Mouse (Mus musculus) MEL (cell line): ENCODE measurements around the gene Ccr1l1. TPM values are rescaled to one million over a fixed set of nuclear protein-coding genes. Genes with fewer than 3 reads are reported as not detected.

Experiments
- DNase-seq: peaks from one replicate; pipeline ENCODE4 v3.0.0; 2011; ENCODE audit warnings: low read depth, low spot score
- H3K27ac ChIP-seq: 2 replicates; pipeline ENCODE4 v1.5.1; 2012; ENCODE audit warnings: low read depth, mild to moderate bottlenecking, control low read depth, low read length, moderate library complexity; ENCODE audit not compliant: control insufficient read depth
- H3K27me3 ChIP-seq, 2 experiments: fragments of 150-350 bp in 1 of 2; sonication (generic) in 1 of 2; 2 replicates each; pipeline ENCODE4 v1.6.1; 2012; ENCODE audit warnings: low read length in 2 of 2, mild to moderate bottlenecking in 2 of 2, improper control_type of control experiment in 1 of 2, moderate library complexity in 1 of 2; ENCODE audit not compliant: insufficient read depth in 2 of 2, control insufficient read depth in 1 of 2
- H3K36me3 ChIP-seq, 2 experiments: 2 replicates each; pipeline ENCODE4 v1.6.1; 2012 to 2014; ENCODE audit warnings: low read length in 2 of 2, improper control_type of control experiment in 1 of 2, inconsistent platforms in 1 of 2, mild to moderate bottlenecking in 1 of 2; ENCODE audit not compliant: insufficient read depth in 2 of 2, control insufficient read depth in 1 of 2
- H3K4me1 ChIP-seq, 2 experiments: fragments of 150-350 bp in 1 of 2; sonication (generic) in 1 of 2; 2 replicates each; pipeline ENCODE4 v1.6.1; 2012; ENCODE audit warnings: low read length in 2 of 2, improper control_type of control experiment in 1 of 2, mild to moderate bottlenecking in 1 of 2; ENCODE audit not compliant: insufficient read depth in 2 of 2, control insufficient read depth in 1 of 2
- H3K4me3 ChIP-seq, 2 experiments: fragments of 150-350 bp in 1 of 2; sonication (generic) in 1 of 2; 2 replicates each; pipeline ENCODE4 v1.5.1; 2012; ENCODE audit warnings: low read depth in 2 of 2, low read length in 2 of 2, mild to moderate bottlenecking in 2 of 2, moderate library complexity in 2 of 2, control low read depth in 1 of 2, improper control_type of control experiment in 1 of 2; ENCODE audit not compliant: control insufficient read depth in 1 of 2, insufficient read depth in 1 of 2
- H3K79me2 ChIP-seq: 2 replicates; pipeline ENCODE4 v1.6.1; 2012; ENCODE audit warnings: mild to moderate bottlenecking, low read length, moderate library complexity; ENCODE audit not compliant: control insufficient read depth, poor library complexity, insufficient read depth
- H3K9ac ChIP-seq: 2 replicates; pipeline ENCODE4 v1.6.1; 2012; ENCODE audit warnings: low read depth, mild to moderate bottlenecking, control low read depth, low read length, moderate library complexity; ENCODE audit not compliant: control insufficient read depth, poor library complexity, severe bottlenecking
- H3K9me3 ChIP-seq: fragments of 150-350 bp; sonication (generic); replicated peaks from 2 replicates; pipeline ENCODE4 v1.6.1; 2012; ENCODE audit warnings: mild to moderate bottlenecking, low read length, improper control_type of control experiment, moderate library complexity; ENCODE audit not compliant: insufficient read depth
- EP300 ChIP-seq, 2 experiments: IDR thresholded peaks; 2 replicates each; pipeline ENCODE4 v1.6.1; 2011; ENCODE audit warnings: improper control_type of control experiment in 2 of 2, low read length in 2 of 2, low read depth in 1 of 2, mild to moderate bottlenecking in 1 of 2
- GABPA ChIP-seq: IDR thresholded peaks from 2 replicates; pipeline ENCODE4 v1.6.1; 2012; ENCODE audit warnings: low read depth, mild to moderate bottlenecking, inconsistent platforms, low read length, improper control_type of control experiment, moderate library complexity
- HCFC1 ChIP-seq: IDR thresholded peaks from 2 replicates; pipeline ENCODE4 v1.6.1; 2012; ENCODE audit warnings: low read depth, mild to moderate bottlenecking, inconsistent platforms, low read length, improper control_type of control experiment, moderate library complexity
- JUND ChIP-seq: IDR thresholded peaks from 2 replicates; pipeline ENCODE4 v1.6.1; 2011; ENCODE audit warnings: low read depth, mild to moderate bottlenecking, improper control_type of control experiment, low read length
- MAZ ChIP-seq: IDR thresholded peaks from 2 replicates; pipeline ENCODE4 v1.6.1; 2012; ENCODE audit warnings: low read depth, mild to moderate bottlenecking, inconsistent platforms, low read length, improper control_type of control experiment
- MEF2A ChIP-seq: IDR thresholded peaks from 2 replicates; pipeline ENCODE4 v1.6.1; 2014; ENCODE audit warnings: low read depth, mild to moderate bottlenecking, inconsistent platforms, low read length, improper control_type of control experiment; ENCODE audit not compliant: poor library complexity, insufficient replicate concordance, severe bottlenecking; ENCODE audit errors: extremely low read depth
- MXI1 ChIP-seq: IDR thresholded peaks from 2 replicates; pipeline ENCODE4 v1.6.1; 2011; ENCODE audit warnings: mild to moderate bottlenecking, low read depth, low read length, improper control_type of control experiment
- MYB ChIP-seq: IDR thresholded peaks from 2 replicates; pipeline ENCODE4 v1.6.1; 2011; ENCODE audit warnings: mild to moderate bottlenecking, low read depth, low read length, improper control_type of control experiment
- NELFE ChIP-seq: IDR thresholded peaks from 2 replicates; pipeline ENCODE4 v1.6.1; 2011; ENCODE audit warnings: low read depth, low read length, improper control_type of control experiment
- POLR2A ChIP-seq, 2 experiments: IDR thresholded peaks; 2 replicates each; pipeline ENCODE4 v1.6.1; 2011 to 2012; ENCODE audit warnings: low read length in 2 of 2, mild to moderate bottlenecking in 2 of 2, control low read depth in 1 of 2, improper control_type of control experiment in 1 of 2, low read depth in 1 of 2, moderate library complexity in 1 of 2; ENCODE audit not compliant: control insufficient read depth in 1 of 2, insufficient read depth in 1 of 2, poor library complexity in 1 of 2
- RCOR1 ChIP-seq: IDR thresholded peaks from 2 replicates; pipeline ENCODE4 v1.6.1; 2012; ENCODE audit warnings: low read depth, mild to moderate bottlenecking, inconsistent platforms, low read length, improper control_type of control experiment
- SIN3A ChIP-seq: IDR thresholded peaks from 2 replicates; pipeline ENCODE4 v1.6.1; 2012; ENCODE audit warnings: low read length, improper control_type of control experiment, inconsistent platforms
- SMC3 ChIP-seq: IDR thresholded peaks from 2 replicates; pipeline ENCODE4 v1.6.1; 2011; ENCODE audit warnings: low read depth, low read length, improper control_type of control experiment
- TBP ChIP-seq: IDR thresholded peaks from 2 replicates; pipeline ENCODE4 v1.8.0; 2011; ENCODE audit warnings: low read depth, low read length, improper control_type of control experiment
- TCF12 ChIP-seq: IDR thresholded peaks from 2 replicates; pipeline ENCODE4 v1.6.1; 2014; ENCODE audit warnings: low read depth, mild to moderate bottlenecking, inconsistent platforms, low read length, improper control_type of control experiment, moderate library complexity
- UBTF ChIP-seq: IDR thresholded peaks from 2 replicates; pipeline ENCODE4 v1.6.1; 2012; ENCODE audit warnings: low read depth, mild to moderate bottlenecking, inconsistent platforms, low read length, improper control_type of control experiment, moderate library complexity, borderline replicate concordance; ENCODE audit not compliant: insufficient read depth
- ZC3H11A ChIP-seq: IDR thresholded peaks from 2 replicates; pipeline ENCODE4 v1.6.1; 2012; ENCODE audit warnings: low read depth, mild to moderate bottlenecking, inconsistent platforms, low read length, improper control_type of control experiment
- polyA plus RNA-seq, 2 experiments: library from polyadenylated mRNA; stranded (reverse) in 1 of 2; unstranded in 1 of 2; fragments of >175 nt in 1 of 2; fragments of >200 nt in 1 of 2; gene quantifications; 2 replicates each; pipeline versions ENCODE4 v1.2.1 to v1.2.4; 2012; ENCODE audit warnings: low replicate concordance in 2 of 2, low read depth in 1 of 2; ENCODE audit not compliant: insufficient read length in 2 of 2, insufficient read depth in 1 of 2, missing spikeins in 1 of 2
- total RNA-seq: library from RNA; depleted of rRNA; stranded (reverse); fragments of 300-350 nt; gene quantifications from 2 replicates; pipeline ENCODE4 v1.2.3, GENCODE M21; 2012

Ccr1l1 gene
- total and polyA plus RNA-seq, 3 experiments: not detected

- Histone ChIP-seq H3K9me3 (no peaks in the 10 kb centered on the region), H3K27ac (no peak overlapping the region), H3K4me3 (no peak overlapping the region), H3K9ac (no peak overlapping the region), H3K36me3 (peaks cover 0 to 14% of the 10 kb centered on the region in 2 experiments; a peak in 2 of 4 replicates), H3K27me3 (no peaks in the 10 kb centered on the region), H3K79me2 (no peaks in the 10 kb centered on the region), H3K4me1 (peaks cover 6 to 8% of the 10 kb centered on the region in 2 experiments)
- DNase-seq: no peak
- TF ChIP-seq RCOR1 (no peak), JUND (no peak), ZC3H11A (no peak), EP300 (IDR thresholded peaks at IDR 0.05; ENCODE audit: low read depth in 1 of 2, low read length in 2 of 2) (no peak), HCFC1 (no peak), POLR2A (IDR thresholded peaks at IDR 0.05; ENCODE audit: control insufficient read depth in 1 of 2, insufficient read depth in 1 of 2, low read depth in 1 of 2, low read length in 2 of 2, poor library complexity in 1 of 2) (no peak), UBTF (no peak), MXI1 (no peak), SMC3 (no peak), NELFE (no peak), TCF12 (no peak), MAZ (no peak)
Measured at GRCm38 (mm10) chr9:123956892-123957291, 21.3 kb downstream of the Ccr1l1 start.

GRCm38 (mm10) chr9:123953551-123953950, 24.7 kb downstream of the Ccr1l1 start:
- Histone ChIP-seq H3K9me3 (no peaks in the 10 kb centered on the region), H3K27me3 (no peaks in the 10 kb centered on the region), H3K36me3 (peaks cover 0 to 20% of the 10 kb centered on the region in 2 experiments; a peak in 2 of 4 replicates), H3K4me3 (no peak overlapping the region), H3K9ac (no peak overlapping the region), H3K27ac (no peak overlapping the region), H3K79me2 (no peaks in the 10 kb centered on the region), H3K4me1 (peaks cover 3 to 14% of the 10 kb centered on the region in 2 experiments)
- no peak for DNase-seq
- TF ChIP-seq SMC3 (no peak), MEF2A (no peak), SIN3A (no peak), RCOR1 (no peak), TBP (no peak), MYB (no peak), TCF12 (no peak), GABPA (no peak)
